Comparison of ENCODE assay signal across 7 mouse cellular contexts in the genomic region with DNA sequence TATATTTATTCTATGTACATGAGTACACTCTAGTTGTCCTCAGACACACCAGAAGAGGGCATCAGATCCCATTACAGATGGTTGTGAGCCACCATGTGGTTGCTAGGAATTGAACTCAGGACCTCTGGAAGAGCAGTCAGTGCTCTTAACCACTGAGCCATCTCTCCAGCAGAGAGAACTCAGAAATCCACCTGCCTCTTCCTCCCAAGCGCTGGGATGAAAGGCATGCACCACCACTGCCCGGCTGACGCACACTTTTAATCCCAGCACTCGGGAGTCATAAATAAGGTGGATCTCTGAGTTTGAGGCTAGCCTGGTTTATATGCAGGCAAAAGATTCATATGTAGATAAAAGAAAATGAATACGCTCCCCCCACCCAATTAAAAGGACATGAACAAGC. TPM values are rescaled to one million over a fixed set of nuclear protein-coding genes. Genes with fewer than 3 reads are reported as not detected.
DNase-seq lines count a peak whose midpoint lies in the region; ATAC-seq and TF ChIP-seq lines count a peak whose summit lies in the region.
"Not testable (repeated sequence)": the region's sequence is repeated elsewhere in the genome, so short reads cannot be mapped to it uniquely, and the experiment has no call there.

No protein-coding gene starts in this region.

- H3K4me1 ChIP-seq in embryonic facial prominence, embryonic 10.5 days, result peaks cover 10% of the 10 kb centered on the region
- H3K4me1 ChIP-seq in forebrain, embryonic 16.5 days (replicated peaks; ENCODE audit: control insufficient read depth, insufficient read depth, low read length); heart, embryonic 16.5 days (ENCODE audit: control insufficient read depth, insufficient read depth, low read length); intestine, embryonic 16.5 days (ENCODE audit: control insufficient read depth, insufficient read depth, low read length); limb, embryonic 13.5 days; lung, embryonic 15.5 days; midbrain, postnatal 0 days (ENCODE audit: insufficient read depth, low read length): not testable (repeated sequence)

- peak overlapping the region; percentile 3; the same call in 1 of the 2 replicates for H3K4me2 ChIP-seq in forebrain, embryonic 16.5 days (ENCODE audit: low read length)
- H3K4me2 ChIP-seq in heart, embryonic 16.5 days (ENCODE audit: low read depth, low read length), result peak overlapping the region; percentile 36
- peak overlapping the region; percentile 48; the same call in 1 of the 2 replicates for H3K4me2 ChIP-seq in intestine, embryonic 16.5 days (ENCODE audit: low read depth, low read length)
- H3K4me2 ChIP-seq in limb, embryonic 13.5 days (replicated peaks), result peak overlapping the region; percentile 45
- H3K4me2 ChIP-seq in lung, embryonic 15.5 days, result peak overlapping the region; percentile 48
- peak overlapping the region; percentile 39 for H3K4me2 ChIP-seq in midbrain, postnatal 0 days (ENCODE audit: low read depth, low read length, poor library complexity, severe bottlenecking)

- H3K4me3 ChIP-seq in embryonic facial prominence, embryonic 10.5 days, result peak overlapping the region; percentile 41
- not testable (repeated sequence) for H3K4me3 ChIP-seq in forebrain, embryonic 16.5 days (replicated peaks; ENCODE audit: low read length)
- peak overlapping the region; percentile 31 for H3K4me3 ChIP-seq in heart, embryonic 16.5 days (ENCODE audit: low read length)
- H3K4me3 ChIP-seq in intestine, embryonic 16.5 days (ENCODE audit: low read length), result peak overlapping the region; percentile 38; the same call in 1 of the 2 replicates
- H3K4me3 ChIP-seq in limb, embryonic 13.5 days, result peak overlapping the region; percentile 25; the same call in 1 of the 2 replicates
- H3K4me3 ChIP-seq in lung, embryonic 15.5 days, result peak overlapping the region; percentile 28
- peak overlapping the region; percentile 8; the same call in 1 of the 2 replicates for H3K4me3 ChIP-seq in midbrain, postnatal 0 days (ENCODE audit: low read depth, low read length)

- H3K27me3 ChIP-seq in embryonic facial prominence, embryonic 10.5 days (replicated peaks; ENCODE audit: low read depth, poor library complexity, severe bottlenecking); forebrain, embryonic 16.5 days (replicated peaks; ENCODE audit: control insufficient read depth, insufficient read depth, low read length); heart, embryonic 16.5 days (ENCODE audit: control insufficient read depth, insufficient read depth, low read length); intestine, embryonic 16.5 days (replicated peaks; ENCODE audit: control insufficient read depth, insufficient read depth, low read length); limb, embryonic 13.5 days; lung, embryonic 15.5 days; midbrain, postnatal 0 days (ENCODE audit: insufficient read depth, low read length): not testable (repeated sequence)

- not testable (repeated sequence) for H3K36me3 ChIP-seq in embryonic facial prominence, embryonic 10.5 days (replicated peaks); forebrain, embryonic 16.5 days (ENCODE audit: control insufficient read depth, insufficient read depth); heart, embryonic 16.5 days (ENCODE audit: control insufficient read depth, insufficient read depth); intestine, embryonic 16.5 days (ENCODE audit: control insufficient read depth, insufficient read depth, low read length); limb, embryonic 13.5 days; lung, embryonic 15.5 days; midbrain, postnatal 0 days (ENCODE audit: insufficient read depth, low read length)

- not testable (repeated sequence) for ATAC-seq in forebrain, embryonic 16.5 days; heart, embryonic 16.5 days (replicated peaks; ENCODE audit: extremely low read depth, insufficient read depth, low FRiP score); intestine, embryonic 16.5 days; limb, embryonic 13.5 days (ENCODE audit: low FRiP score, low read depth); lung, embryonic 15.5 days (ENCODE audit: borderline replicate concordance, extremely low read depth, low FRiP score, low TSS enrichment); midbrain, postnatal 0 days (ENCODE audit: low FRiP score)

- WGBS in embryonic facial prominence, embryonic 10.5 days, result 88% methylated on average over 5 of the region's 5 CpGs
- WGBS in forebrain, embryonic 16.5 days, result 90% methylated on average over 5 of the region's 5 CpGs
- WGBS in heart, embryonic 16.5 days, result 73% methylated on average over 5 of the region's 5 CpGs
- WGBS in intestine, embryonic 16.5 days, result 83% methylated on average over 5 of the region's 5 CpGs
- 80% methylated on average over 5 of the region's 5 CpGs for WGBS in limb, embryonic 13.5 days
- 82% methylated on average over 5 of the region's 5 CpGs for whole genome bisulfite sequencing in lung, embryonic 15.5 days
- WGBS in midbrain, postnatal 0 days, result 90% methylated on average over 5 of the region's 5 CpGs

- not testable (repeated sequence) for H3K9me3 ChIP-seq in embryonic facial prominence, embryonic 10.5 days; forebrain, embryonic 16.5 days (ENCODE audit: control insufficient read depth, low read length); heart, embryonic 16.5 days (replicated peaks; ENCODE audit: control insufficient read depth, low read length); intestine, embryonic 16.5 days (ENCODE audit: control insufficient read depth, low read length); limb, embryonic 13.5 days; lung, embryonic 15.5 days; midbrain, postnatal 0 days (ENCODE audit: low read length)

- DNase-seq in embryonic facial prominence, embryonic 10.5 days (ENCODE audit: low spot score); midbrain, postnatal 0 days (ENCODE audit: low spot score): not testable (repeated sequence)

- H3K9ac ChIP-seq in forebrain, embryonic 16.5 days (replicated peaks; ENCODE audit: low read depth, low read length); limb, embryonic 13.5 days; lung, embryonic 15.5 days; midbrain, postnatal 0 days (replicated peaks; ENCODE audit: low read length, poor library complexity, severe bottlenecking): not testable (repeated sequence)
- H3K9ac ChIP-seq in heart, embryonic 16.5 days (ENCODE audit: low read length), result peak overlapping the region; percentile 27
- H3K9ac ChIP-seq in intestine, embryonic 16.5 days (ENCODE audit: low read depth, low read length), result peak overlapping the region; percentile 48; the same call in 1 of the 2 replicates

- not testable (repeated sequence) for TF ChIP-seq CTCF in midbrain, postnatal 0 days (IDR thresholded peaks at IDR 0.05)

- peak overlapping the region; percentile 61 for H3K27ac ChIP-seq in embryonic facial prominence, embryonic 10.5 days (replicated peaks)
- H3K27ac ChIP-seq in forebrain, embryonic 16.5 days (ENCODE audit: low read length); limb, embryonic 13.5 days: not testable (repeated sequence)
- 0 out of 2 replicates have a peak overlapping the region, but pooled peaks have one; percentile 24 for H3K27ac ChIP-seq in heart, embryonic 16.5 days (ENCODE audit: low read length)
- 0 out of 2 replicates have a peak overlapping the region, but pooled peaks have one; percentile 2 for H3K27ac ChIP-seq in intestine, embryonic 16.5 days (ENCODE audit: low read length)
- peak overlapping the region; percentile 49; the same call in 1 of the 2 replicates for H3K27ac ChIP-seq in lung, embryonic 15.5 days
- 0 out of 2 replicates have a peak overlapping the region, but pooled peaks have one; percentile 18 for H3K27ac ChIP-seq in midbrain, postnatal 0 days (ENCODE audit: low read depth, low read length)

RNA-seq across cellular contexts. Expression of gene Zdhhc18, which starts 0.5 kb away (rescaled TPM):
- 2.3 and 3.0 TPM in 2 replicates for polyA plus RNA-seq in embryonic facial prominence, embryonic 10.5 days (2016; fragmentation: Nextera tagmentation; extraction: Ambion mirVana)
- 3.5 and 4.5 TPM in 2 replicates for polyA plus RNA-seq in forebrain, embryonic 16.5 days (2015; fragmentation: Nextera tagmentation; extraction: Ambion mirVana)
- polyA plus RNA-seq in heart, embryonic 16.5 days (2015; fragmentation: Nextera tagmentation; extraction: Ambion mirVana), result 1.8 and 2.2 TPM in 2 replicates
- polyA plus RNA-seq in intestine, embryonic 16.5 days (2015; fragmentation: Nextera tagmentation; extraction: Ambion mirVana), result 1.3 and 1.6 TPM in 2 replicates
- polyA plus RNA-seq in limb, embryonic 13.5 days (2015; fragmentation: Nextera tagmentation; extraction: Ambion mirVana), result 3.1 and 5.9 TPM in 2 replicates
- polyA plus RNA-seq in lung, embryonic 15.5 days (2015; fragmentation: Nextera tagmentation; extraction: Ambion mirVana), result 6.2 and 7.7 TPM in 2 replicates
- 19.2 and 26.7 TPM in 2 replicates for total RNA-seq in midbrain, postnatal 0 days (2014; rRNA removed)
- 5.9 and 7.3 TPM in 2 replicates for polyA plus RNA-seq in midbrain, postnatal 0 days (2015; fragmentation: Nextera tagmentation; extraction: Ambion mirVana)

RNA-seq across cellular contexts. Expression of gene Pigv, which starts 23.0 kb away (rescaled TPM):
- 14.8 TPM in 2 replicates for polyA plus RNA-seq in embryonic facial prominence, embryonic 10.5 days (2016; fragmentation: Nextera tagmentation; extraction: Ambion mirVana)
- 14.7 and 15.5 TPM in 2 replicates for polyA plus RNA-seq in forebrain, embryonic 16.5 days (2015; fragmentation: Nextera tagmentation; extraction: Ambion mirVana)
- 13.9 and 16.7 TPM in 2 replicates for polyA plus RNA-seq in heart, embryonic 16.5 days (2015; fragmentation: Nextera tagmentation; extraction: Ambion mirVana)
- polyA plus RNA-seq in intestine, embryonic 16.5 days (2015; fragmentation: Nextera tagmentation; extraction: Ambion mirVana), result 16.6 and 18.5 TPM in 2 replicates
- 14.7 and 17.1 TPM in 2 replicates for polyA plus RNA-seq in limb, embryonic 13.5 days (2015; fragmentation: Nextera tagmentation; extraction: Ambion mirVana)
- 18.4 and 20.2 TPM in 2 replicates for polyA plus RNA-seq in lung, embryonic 15.5 days (2015; fragmentation: Nextera tagmentation; extraction: Ambion mirVana)
- 8.9 and 15.9 TPM in 2 replicates for total RNA-seq in midbrain, postnatal 0 days (2014; rRNA removed)
- 13.5 and 14.8 TPM in 2 replicates for polyA plus RNA-seq in midbrain, postnatal 0 days (2015; fragmentation: Nextera tagmentation; extraction: Ambion mirVana)

RNA-seq across cellular contexts. Expression of gene Sfn, which starts 47.5 kb away (rescaled TPM):
- polyA plus RNA-seq in embryonic facial prominence, embryonic 10.5 days (2016; fragmentation: Nextera tagmentation; extraction: Ambion mirVana), result 27.6 and 35.7 TPM in 2 replicates
- polyA plus RNA-seq in forebrain, embryonic 16.5 days (2015; fragmentation: Nextera tagmentation; extraction: Ambion mirVana), result 1.0 and 1.6 TPM in 2 replicates
- polyA plus RNA-seq in heart, embryonic 16.5 days (2015; fragmentation: Nextera tagmentation; extraction: Ambion mirVana), result 11.2 and 20.6 TPM in 2 replicates
- 50.1 and 59.9 TPM in 2 replicates for polyA plus RNA-seq in intestine, embryonic 16.5 days (2015; fragmentation: Nextera tagmentation; extraction: Ambion mirVana)
- polyA plus RNA-seq in limb, embryonic 13.5 days (2015; fragmentation: Nextera tagmentation; extraction: Ambion mirVana), result 68.0 and 81.3 TPM in 2 replicates
- 17.7 and 20.9 TPM in 2 replicates for polyA plus RNA-seq in lung, embryonic 15.5 days (2015; fragmentation: Nextera tagmentation; extraction: Ambion mirVana)
- 2.0 and 3.6 TPM in 2 replicates for total RNA-seq in midbrain, postnatal 0 days (2014; rRNA removed)
- 0.67 and 0.86 TPM in 2 replicates for polyA plus RNA-seq in midbrain, postnatal 0 days (2015; fragmentation: Nextera tagmentation; extraction: Ambion mirVana)
